Mouse (Mus musculus): ENCODE measurements at regions not wholly inside any gene's neighbourhood (a gene's known extent, or its start where the extent isn't known, plus 50 kb on each side); places are given as distances from the start of the nearest gene placed in this dataset.
"Not testable (repeated sequence)": the region's sequence is repeated elsewhere in the genome, so short reads cannot be mapped to it uniquely, and the experiment has no call there.

- H3K27ac ChIP-seq (ENCODE audit: control insufficient read depth, insufficient read depth, low read depth, low read length, poor library complexity) = no peak overlapping the region
- 83% methylated on average over 5 of the region's 5 CpGs for WGBS
- H3K4me1 ChIP-seq (ENCODE audit: control insufficient read depth, insufficient read depth, low read length) = peaks cover 2% of the 10 kb centered on the region; the same call in 1 of the 2 replicates
- no peak for TF ChIP-seq CTCF (IDR thresholded peaks at IDR 0.05; ENCODE audit: control insufficient read depth, insufficient read depth, low read length)
- TF ChIP-seq POLR2A (IDR thresholded peaks at IDR 0.05; ENCODE audit: borderline replicate concordance, control insufficient read depth, low read depth, low read length) = no peak
- no peak overlapping the region for H3K4me3 ChIP-seq (replicated peaks; ENCODE audit: control insufficient read depth, low read depth, low read length)
Observed at GRCm38 (mm10) chr13:111914348-111914913, 105.6 kb upstream of the Map3k1 start.

- not testable (repeated sequence) for H3K27ac ChIP-seq (ENCODE audit: control insufficient read depth, insufficient read depth, low read depth, low read length, poor library complexity); H3K4me3 ChIP-seq (replicated peaks; ENCODE audit: control insufficient read depth, low read depth, low read length); H3K4me1 ChIP-seq (ENCODE audit: control insufficient read depth, insufficient read depth, low read length)
- 79% methylated on average over 11 of the region's 11 CpGs for WGBS
Observed at GRCm38 (mm10) chr13:111919417-111919816, 110.6 kb upstream of the Map3k1 start.

- no peak for TF ChIP-seq CTCF (IDR thresholded peaks at IDR 0.05; ENCODE audit: control insufficient read depth, insufficient read depth, low read length)
- TF ChIP-seq POLR2A (IDR thresholded peaks at IDR 0.05; ENCODE audit: borderline replicate concordance, control insufficient read depth, low read depth, low read length) = no peak
- WGBS = 52% methylated on average over 2 of the region's 2 CpGs
- H3K4me3 ChIP-seq (replicated peaks; ENCODE audit: control insufficient read depth, low read depth, low read length) = no peak overlapping the region
- H3K27ac ChIP-seq (ENCODE audit: control insufficient read depth, insufficient read depth, low read depth, low read length, poor library complexity) = no peak overlapping the region
- H3K4me1 ChIP-seq (ENCODE audit: control insufficient read depth, insufficient read depth, low read length) = no peaks in the 10 kb centered on the region; the same call in 1 of the 2 replicates
Observed at GRCm38 (mm10) chr13:111920534-111920933, 111.7 kb upstream of the Map3k1 start.

- Histone ChIP-seq H3K27ac (ENCODE audit: control insufficient read depth, insufficient read depth, low read depth, low read length, poor library complexity) (no peak overlapping the region), H3K4me1 (ENCODE audit: control insufficient read depth, insufficient read depth, low read length) (no peaks in the 10 kb centered on the region; the same call in 1 of the 2 replicates), H3K4me3 (replicated peaks; ENCODE audit: control insufficient read depth, low read depth, low read length) (no peak overlapping the region)
- 70% methylated on average over 5 of the region's 5 CpGs for WGBS
- TF ChIP-seq POLR2A (IDR thresholded peaks at IDR 0.05; ENCODE audit: borderline replicate concordance, control insufficient read depth, low read depth, low read length) (no peak), CTCF (IDR thresholded peaks at IDR 0.05; ENCODE audit: control insufficient read depth, insufficient read depth, low read length) (no peak)
Observed at GRCm38 (mm10) chr13:111921142-111922035, 112.6 kb upstream of the Map3k1 start.

GRCm38 (mm10) chr13:111925349-111925748 is 116.6 kb upstream of the Map3k1 start:
- H3K4me1 ChIP-seq (ENCODE audit: control insufficient read depth, insufficient read depth, low read length) = no peaks in the 10 kb centered on the region; the same call in 1 of the 2 replicates
- no peak for TF ChIP-seq POLR2A (IDR thresholded peaks at IDR 0.05; ENCODE audit: borderline replicate concordance, control insufficient read depth, low read depth, low read length)
- no peak for TF ChIP-seq CTCF (IDR thresholded peaks at IDR 0.05; ENCODE audit: control insufficient read depth, insufficient read depth, low read length)
- WGBS = 88% methylated on average over 7 of the region's 7 CpGs

GRCm38 (mm10) chr13:111926801-111927200 is 118.0 kb upstream of the Map3k1 start:
- H3K4me3 ChIP-seq (replicated peaks; ENCODE audit: control insufficient read depth, low read depth, low read length) = no peak overlapping the region
- no peaks in the 10 kb centered on the region; the same call in 1 of the 2 replicates for H3K4me1 ChIP-seq (ENCODE audit: control insufficient read depth, insufficient read depth, low read length)
- no peak overlapping the region for H3K27ac ChIP-seq (ENCODE audit: control insufficient read depth, insufficient read depth, low read depth, low read length, poor library complexity)
- TF ChIP-seq CTCF (IDR thresholded peaks at IDR 0.05; ENCODE audit: control insufficient read depth, insufficient read depth, low read length) (no peak), POLR2A (IDR thresholded peaks at IDR 0.05; ENCODE audit: borderline replicate concordance, control insufficient read depth, low read depth, low read length) (no peak)
- 91% methylated on average over 8 of the region's 8 CpGs for WGBS

More at GRCm38 (mm10) chr13:111925349-111925748, 116.6 kb upstream of the Map3k1 start:
- Histone ChIP-seq H3K4me3 (replicated peaks; ENCODE audit: control insufficient read depth, low read depth, low read length) (no peak overlapping the region), H3K27ac (ENCODE audit: control insufficient read depth, insufficient read depth, low read depth, low read length, poor library complexity) (no peak overlapping the region)

GRCm38 (mm10) chr13:111927489-111927888 is 118.7 kb upstream of the Map3k1 start:
- WGBS = 88% methylated on average over 3 of the region's 3 CpGs
- H3K4me3 ChIP-seq (replicated peaks; ENCODE audit: control insufficient read depth, low read depth, low read length) = no peak overlapping the region
- peaks cover 2% of the 10 kb centered on the region; the same call in 1 of the 2 replicates for H3K4me1 ChIP-seq (ENCODE audit: control insufficient read depth, insufficient read depth, low read length)
- no peak for TF ChIP-seq CTCF (IDR thresholded peaks at IDR 0.05; ENCODE audit: control insufficient read depth, insufficient read depth, low read length)
- TF ChIP-seq POLR2A (IDR thresholded peaks at IDR 0.05; ENCODE audit: borderline replicate concordance, control insufficient read depth, low read depth, low read length) = no peak
- H3K27ac ChIP-seq (ENCODE audit: control insufficient read depth, insufficient read depth, low read depth, low read length, poor library complexity) = no peak overlapping the region

GRCm38 (mm10) chr13:111928636-111929544 is 120.1 kb upstream of the Map3k1 start:
- Histone ChIP-seq H3K4me1 (ENCODE audit: control insufficient read depth, insufficient read depth, low read length) (peaks cover 2% of the 10 kb centered on the region; the same call in 1 of the 2 replicates), H3K4me3 (replicated peaks; ENCODE audit: control insufficient read depth, low read depth, low read length) (no peak overlapping the region), H3K27ac (ENCODE audit: control insufficient read depth, insufficient read depth, low read depth, low read length, poor library complexity) (peak overlapping the region; percentile 41)
- 67% methylated on average over 9 of the region's 9 CpGs for WGBS
- TF ChIP-seq POLR2A (IDR thresholded peaks at IDR 0.05; ENCODE audit: borderline replicate concordance, control insufficient read depth, low read depth, low read length) = no peak
- TF ChIP-seq CTCF (IDR thresholded peaks at IDR 0.05; ENCODE audit: control insufficient read depth, insufficient read depth, low read length) = no peak
